Mouse (Mus musculus) spleen, postnatal 14 days (tissue): ENCODE results near the gene Eps15.
"Not testable (repeated sequence)": the region's sequence is repeated elsewhere in the genome, so short reads cannot be mapped to it uniquely, and the experiment has no call there.

ENCODE experiments used
- DNase-seq, 2 experiments: peaks; one replicate each; pipeline ENCODE4 v3.0.0; 2021 to 2022; ENCODE audit warnings: low spot score in 2 of 2

The Eps15 gene

GRCm38 (mm10) chr4:109400366-109400980, 120.4 kb downstream of the Eps15 start:
- no peak for DNase-seq

- DNase-seq, result no peak
Observed at GRCm38 (mm10) chr4:109401176-109401689, 121.2 kb downstream of the Eps15 start.

GRCm38 (mm10) chr4:109404908-109405307, 124.8 kb downstream of the Eps15 start:
- DNase-seq, result not testable (repeated sequence)

GRCm38 (mm10) chr4:109405415-109405814, 125.3 kb downstream of the Eps15 start:
- DNase-seq, result no peak

GRCm38 (mm10) chr4:109406054-109406485, 126.0 kb downstream of the Eps15 start:
- DNase-seq, result peak in 1 of 2 experiments; percentile 47

- peak in 1 of 2 experiments; percentile 42 for DNase-seq
Observed at GRCm38 (mm10) chr4:109406486-109407175, 126.6 kb downstream of the Eps15 start, which contains the start of gene Ttc39a. Gene Ttc39a, plus strand, starts transcription at chr4:109406623.

- DNase-seq, result no peak
Observed at GRCm38 (mm10) chr4:109407176-109407520, 127.1 kb downstream of the Eps15 start.

GRCm38 (mm10) chr4:109407701-109408485, 127.8 kb downstream of the Eps15 start:
- no peak for DNase-seq

GRCm38 (mm10) chr4:109410681-109411376, 130.8 kb downstream of the Eps15 start:
- DNase-seq, result peak in 1 of 2 experiments; percentile 27

- no peak for DNase-seq
Observed at GRCm38 (mm10) chr4:109411377-109411967, 131.4 kb downstream of the Eps15 start.

GRCm38 (mm10) chr4:109412233-109412632, 132.2 kb downstream of the Eps15 start:
- no peak for DNase-seq

GRCm38 (mm10) chr4:109417998-109418397, 137.9 kb downstream of the Eps15 start:
- no peak for DNase-seq

GRCm38 (mm10) chr4:109419017-109419416, 138.9 kb downstream of the Eps15 start:
- DNase-seq, result no peak

GRCm38 (mm10) chr4:109419563-109419962, 139.5 kb downstream of the Eps15 start:
- no peak for DNase-seq

- no peak for DNase-seq
Observed at GRCm38 (mm10) chr4:109420138-109420795, 140.2 kb downstream of the Eps15 start.

- DNase-seq, result no peak
Observed at GRCm38 (mm10) chr4:109421608-109422007, 141.5 kb downstream of the Eps15 start.

GRCm38 (mm10) chr4:109422436-109422835, 142.4 kb downstream of the Eps15 start:
- no peak for DNase-seq

GRCm38 (mm10) chr4:109423438-109423837, 143.4 kb downstream of the Eps15 start:
- no peak for DNase-seq

GRCm38 (mm10) chr4:109427058-109427457, 147.0 kb downstream of the Eps15 start:
- no peak for DNase-seq

- no peak for DNase-seq
Observed at GRCm38 (mm10) chr4:109430250-109430649, 150.2 kb downstream of the Eps15 start.

GRCm38 (mm10) chr4:109430854-109431253, 150.8 kb downstream of the Eps15 start:
- peak; percentile 55 to 68 for DNase-seq
